Mouse (Mus musculus) intestine, embryonic 16.5 days (tissue): ENCODE measurements around the gene Plpp7. TPM values are rescaled to one million over a fixed set of nuclear protein-coding genes. Genes with fewer than 3 reads are reported as not detected.

Experiments used
- ATAC-seq: fragments of 200-750 bp; cut with Nextera tagmentation; 2 replicates; pipeline ENCODE4 v1.8.0; 2017; ENCODE audit warnings: moderate TSS enrichment, moderate library complexity
- H3K27ac ChIP-seq: fragments of 300-500 bp; sonication (generic); 2 replicates; pipeline ENCODE4 v1.5.1; 2014; ENCODE audit warnings: mild to moderate bottlenecking, low read length
- H3K27me3 ChIP-seq: fragments of 300-500 bp; sonication (generic); replicated peaks from 2 replicates; pipeline ENCODE4 v1.6.1; 2014; ENCODE audit warnings: low read length, control low read depth, mixed read lengths; ENCODE audit not compliant: control insufficient read depth, insufficient read depth
- H3K36me3 ChIP-seq: fragments of 300-500 bp; sonication (generic); 2 replicates; pipeline ENCODE4 v1.6.1; 2014; ENCODE audit warnings: low read length, control low read depth; ENCODE audit not compliant: control insufficient read depth, insufficient read depth
- H3K4me1 ChIP-seq: fragments of 300-500 bp; sonication (generic); 2 replicates; pipeline ENCODE4 v1.6.1; 2014; ENCODE audit warnings: low read length, control low read depth, mixed read lengths; ENCODE audit not compliant: control insufficient read depth, insufficient read depth
- H3K4me2 ChIP-seq: fragments of 300-500 bp; sonication (generic); 2 replicates; pipeline ENCODE4 v1.6.1; 2014; ENCODE audit warnings: low read depth, low read length, control low read depth
- H3K4me3 ChIP-seq: fragments of 300-500 bp; sonication (generic); 2 replicates; pipeline ENCODE4 v1.5.1; 2014; ENCODE audit warnings: mild to moderate bottlenecking, low read length
- H3K9ac ChIP-seq: fragments of 300-500 bp; sonication (generic); 2 replicates; pipeline ENCODE4 v1.6.1; 2014; ENCODE audit warnings: low read depth, low read length
- H3K9me3 ChIP-seq: fragments of 300-500 bp; sonication (generic); 2 replicates; pipeline ENCODE4 v1.6.1; 2016; ENCODE audit warnings: low read length, control low read depth; ENCODE audit not compliant: control insufficient read depth
- WGBS: fragments of 180-500 bp; shearing (Covaris S2); extraction: QIAGEN DNeasy Blood & Tissue Kit; methylation state at CpG from one replicate; pipeline ENCODE4 v1.1.7; 2014; 5-methylcytosine and 5-hydroxymethylcytosine counted together
- polyA plus RNA-seq: library from polyadenylated mRNA; unstranded; fragments of >200 nt; fragmentation: Nextera tagmentation; extraction: Ambion mirVana; gene quantifications from 2 replicates; pipeline ENCODE4 v1.2.1, GENCODE M21; 2015

Plpp7 gene
- polyA plus RNA-seq, 1 experiment from 2014 or later, result 5.0 TPM

DNA sequence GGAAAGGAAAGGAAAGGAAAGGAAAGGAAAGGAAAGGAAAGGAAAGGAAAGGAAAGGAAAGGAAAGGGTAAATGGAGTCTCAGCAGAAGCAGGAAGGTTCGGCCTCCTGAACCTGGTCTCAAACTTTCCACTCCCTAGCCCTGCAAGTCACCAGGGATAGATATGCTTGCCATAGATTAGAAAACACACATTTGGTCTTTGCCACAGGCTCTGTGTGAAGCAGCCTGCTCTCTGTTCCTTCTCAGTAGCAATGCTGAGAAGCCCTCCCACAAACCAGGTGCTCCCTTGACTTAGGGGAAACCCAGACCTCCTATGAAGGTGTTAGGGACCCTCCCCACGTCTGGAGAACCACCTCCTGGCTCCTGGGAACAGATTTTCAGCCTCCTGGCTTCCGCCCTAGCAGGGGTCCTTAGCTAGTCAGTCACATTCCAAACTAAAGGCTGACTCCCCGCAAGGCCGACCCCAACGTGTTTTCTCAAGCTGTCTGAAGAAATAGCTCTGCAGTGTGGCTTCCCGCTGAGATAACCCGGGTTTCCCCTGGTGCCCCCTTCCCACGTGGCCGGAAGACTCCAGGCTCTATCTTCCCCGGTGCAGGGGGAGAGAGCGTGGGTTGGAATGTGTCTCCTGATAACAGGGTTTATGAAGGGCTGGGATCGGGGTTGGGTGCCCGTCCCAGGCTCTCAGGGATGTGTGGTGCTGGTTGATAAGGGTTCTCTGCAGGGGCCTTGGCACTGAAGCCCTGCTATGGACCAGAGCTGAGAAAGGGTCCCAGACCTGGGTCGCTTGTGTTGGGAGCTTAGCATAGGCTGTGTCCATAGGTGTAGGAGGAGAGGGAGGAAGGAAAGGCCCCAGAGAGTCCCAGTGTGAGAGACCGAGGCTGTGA is 32.6 kb downstream of the Plpp7 start:
- peak overlapping the region; percentile 28 for H3K4me2 ChIP-seq
- H3K36me3 ChIP-seq, result no peaks in the 10 kb centered on the region
- peak overlapping the region; percentile 30; the same call in 1 of the 2 replicates for H3K9ac ChIP-seq
- H3K4me1 ChIP-seq, result peaks cover 7% of the 10 kb centered on the region; the same call in 1 of the 2 replicates
- 21% methylated on average over 16 of the region's 16 CpGs for WGBS
- H3K9me3 ChIP-seq, result no peaks in the 10 kb centered on the region
- H3K27ac ChIP-seq, result peak overlapping the region; percentile 15; the same call in 1 of the 2 replicates
- no peaks in the 10 kb centered on the region for H3K27me3 ChIP-seq
- ATAC-seq, result peak; percentile 90
- H3K4me3 ChIP-seq, result no peak overlapping the region

DNA sequence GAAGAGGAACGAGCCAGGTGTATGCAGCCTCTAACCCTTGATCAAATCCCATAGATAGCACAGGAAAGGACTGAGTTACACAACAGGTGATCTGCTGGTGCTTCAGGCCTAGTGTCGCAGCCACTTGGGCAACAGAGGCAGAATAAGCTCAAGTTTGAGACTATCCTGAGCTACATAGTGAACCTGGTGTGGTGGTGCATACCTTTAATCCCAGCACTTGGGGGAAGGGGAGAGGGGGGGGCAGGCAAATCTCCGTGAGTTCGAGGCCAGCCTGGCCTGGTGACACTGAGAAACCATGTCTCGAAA is 33.2 kb downstream of the Plpp7 start:
- H3K4me1 ChIP-seq, result peaks cover 7% of the 10 kb centered on the region; the same call in 1 of the 2 replicates
- no peaks in the 10 kb centered on the region for H3K27me3 ChIP-seq
- H3K4me2 ChIP-seq, result peak overlapping the region; percentile 28
- H3K9ac ChIP-seq, result no peak overlapping the region
- peak; percentile 60 for ATAC-seq
- H3K36me3 ChIP-seq, result no peaks in the 10 kb centered on the region
- H3K4me3 ChIP-seq, result no peak overlapping the region
- peak overlapping the region; percentile 15; the same call in 1 of the 2 replicates for H3K27ac ChIP-seq
- H3K9me3 ChIP-seq, result no peaks in the 10 kb centered on the region
- 81% methylated on average over 5 of the region's 5 CpGs for WGBS

DNA sequence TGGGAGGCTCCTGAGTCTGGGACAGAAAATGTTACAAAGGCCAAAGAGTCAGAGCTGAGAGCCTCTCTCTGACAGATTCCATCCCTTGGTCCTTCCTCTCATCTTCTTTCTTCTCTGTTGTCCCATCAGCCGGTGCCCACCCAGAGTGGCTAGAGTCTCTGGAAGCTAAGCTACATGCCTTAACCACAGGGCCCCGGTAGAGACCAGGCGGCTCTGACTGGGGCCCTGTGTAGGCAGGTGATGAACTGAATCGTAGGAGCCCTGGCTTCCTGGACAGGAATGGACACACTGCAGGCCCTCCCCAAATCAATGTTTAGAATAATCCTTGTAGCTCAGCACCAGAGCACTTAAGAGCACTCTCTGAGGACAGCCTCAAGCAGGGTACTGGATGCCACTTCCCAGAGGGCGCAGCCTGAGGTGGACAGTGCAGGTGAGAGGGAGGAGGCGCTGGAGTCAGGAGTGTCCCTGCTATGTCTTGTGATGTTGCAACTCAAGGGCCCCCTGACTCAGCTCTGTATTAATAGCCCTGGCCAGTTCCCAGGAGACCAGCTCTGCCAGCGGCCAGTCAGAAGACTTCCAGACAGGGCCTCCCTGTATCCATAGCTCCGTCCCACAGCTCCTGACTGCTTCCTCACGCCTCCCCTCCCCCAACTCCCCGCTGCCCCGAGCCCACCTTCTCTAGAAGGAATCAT is 34.2 kb downstream of the Plpp7 start:
- H3K9ac ChIP-seq, result no peak overlapping the region; the same call in 1 of the 2 replicates

DNA sequence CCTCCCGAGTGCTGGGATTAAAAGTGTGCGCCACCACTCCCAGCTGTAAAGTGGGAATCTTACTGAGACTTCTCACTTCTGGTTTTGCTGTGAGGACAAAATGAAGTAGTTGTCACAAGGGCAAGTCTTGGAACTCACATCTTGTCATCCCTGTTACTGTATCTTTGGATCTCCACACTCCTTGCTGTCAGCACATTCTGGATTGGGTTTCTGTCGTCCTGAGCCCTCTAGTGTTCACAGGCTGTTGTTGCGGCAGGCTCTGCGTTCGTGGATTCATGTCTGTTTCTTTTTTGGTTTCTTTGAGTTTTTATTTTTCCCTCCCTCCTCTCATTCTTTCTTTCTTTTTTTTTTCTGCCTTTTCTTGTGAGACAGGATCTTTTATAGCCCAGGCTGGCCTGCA is 35.1 kb downstream of the Plpp7 start:
- Histone ChIP-seq H3K9me3 (no peaks in the 10 kb centered on the region), H3K4me1 (peaks cover 7% of the 10 kb centered on the region; the same call in 1 of the 2 replicates), H3K4me3 (no peak overlapping the region), H3K4me2 (no peak overlapping the region), H3K27me3 (no peaks in the 10 kb centered on the region), H3K36me3 (no peaks in the 10 kb centered on the region), H3K27ac (no peak overlapping the region), H3K9ac (no peak overlapping the region)
- no peak for ATAC-seq
- WGBS, result 32% methylated on average over 6 of the region's 6 CpGs

More for the DNA sequence above, 34.2 kb downstream of the Plpp7 start:
- H3K4me1 ChIP-seq, result peaks cover 7% of the 10 kb centered on the region; the same call in 1 of the 2 replicates
- ATAC-seq, result no peak
- no peak overlapping the region for H3K4me3 ChIP-seq
- 41% methylated on average over 11 of the region's 11 CpGs for WGBS
- no peaks in the 10 kb centered on the region for H3K36me3 ChIP-seq
- H3K27ac ChIP-seq, result no peak overlapping the region
- H3K9me3 ChIP-seq, result no peaks in the 10 kb centered on the region
- H3K27me3 ChIP-seq, result no peaks in the 10 kb centered on the region
- H3K4me2 ChIP-seq, result no peak overlapping the region

- Histone ChIP-seq H3K4me2 (no peak overlapping the region), H3K4me3 (no peak overlapping the region), H3K27me3 (no peaks in the 10 kb centered on the region), H3K9me3 (no peaks in the 10 kb centered on the region), H3K4me1 (peaks cover 7% of the 10 kb centered on the region; the same call in 1 of the 2 replicates), H3K27ac (no peak overlapping the region), H3K9ac (no peak overlapping the region), H3K36me3 (no peaks in the 10 kb centered on the region)
- 66% methylated on average over 9 of the region's 9 CpGs for WGBS
- no peak for ATAC-seq
Measured at GRCm38 (mm10) chr2:32131205-32131834, 36.0 kb downstream of the Plpp7 start.

- Histone ChIP-seq H3K36me3 (no peaks in the 10 kb centered on the region), H3K27me3 (no peaks in the 10 kb centered on the region), H3K9me3 (no peaks in the 10 kb centered on the region), H3K4me1 (peaks cover 7% of the 10 kb centered on the region; the same call in 1 of the 2 replicates), H3K9ac (no peak overlapping the region), H3K4me2 (no peak overlapping the region), H3K4me3 (no peak overlapping the region), H3K27ac (no peak overlapping the region)
- ATAC-seq, result no peak
- 68% methylated on average over 6 of the region's 6 CpGs for WGBS
Measured at GRCm38 (mm10) chr2:32131866-32132566, 36.7 kb downstream of the Plpp7 start.

GRCm38 (mm10) chr2:32132567-32132992 is 37.3 kb downstream of the Plpp7 start:
- Histone ChIP-seq H3K9me3 (no peaks in the 10 kb centered on the region), H3K9ac (no peak overlapping the region), H3K4me3 (no peak overlapping the region), H3K36me3 (no peaks in the 10 kb centered on the region), H3K4me2 (no peak overlapping the region), H3K27ac (no peak overlapping the region), H3K27me3 (no peaks in the 10 kb centered on the region), H3K4me1 (peaks cover 7% of the 10 kb centered on the region; the same call in 1 of the 2 replicates)
- WGBS, result 7% methylated on average over 12 of the region's 12 CpGs
- no peak for ATAC-seq

DNA sequence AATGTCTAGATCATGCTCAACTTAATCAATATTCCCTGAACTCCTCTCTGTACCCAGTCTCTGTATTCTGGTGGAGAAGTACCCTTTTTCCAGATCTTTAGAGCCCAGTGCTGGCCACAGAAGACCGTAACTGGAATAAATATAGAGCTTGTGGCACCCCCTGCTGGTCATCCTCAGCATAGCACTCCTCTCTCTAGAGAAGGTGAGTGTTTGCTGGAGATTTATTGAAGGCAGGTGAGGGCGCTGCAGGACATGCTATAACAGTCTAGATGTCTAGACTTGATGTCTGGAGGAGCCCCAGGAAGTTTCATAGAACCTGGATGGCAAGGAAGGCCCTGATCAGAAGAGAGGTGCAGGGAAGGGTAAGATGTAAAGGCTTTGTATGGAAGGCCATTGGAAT is 38.7 kb downstream of the Plpp7 start:
- no peak overlapping the region for H3K4me2 ChIP-seq
- no peaks in the 10 kb centered on the region for H3K9me3 ChIP-seq
- no peak overlapping the region for H3K27ac ChIP-seq
- 0% methylated on average over 2 of the region's 2 CpGs for WGBS
- no peak overlapping the region for H3K9ac ChIP-seq
- ATAC-seq, result 0 out of 2 replicates have a peak, but pooled peaks have one; percentile 1
- H3K4me3 ChIP-seq, result no peak overlapping the region
- H3K36me3 ChIP-seq, result no peaks in the 10 kb centered on the region
- peaks cover 7% of the 10 kb centered on the region; the same call in 1 of the 2 replicates for H3K4me1 ChIP-seq
- no peaks in the 10 kb centered on the region for H3K27me3 ChIP-seq
